Mouse (Mus musculus) kidney, adult 9 months (tissue): ENCODE measurements around the gene Mecr.
"Not testable (repeated sequence)": the region's sequence is repeated elsewhere in the genome, so short reads cannot be mapped to it uniquely, and the experiment has no call there.

ENCODE experiments used
- DNase-seq: peaks from one replicate; pipeline ENCODE4 v3.0.0; 2022

The Mecr gene

DNA sequence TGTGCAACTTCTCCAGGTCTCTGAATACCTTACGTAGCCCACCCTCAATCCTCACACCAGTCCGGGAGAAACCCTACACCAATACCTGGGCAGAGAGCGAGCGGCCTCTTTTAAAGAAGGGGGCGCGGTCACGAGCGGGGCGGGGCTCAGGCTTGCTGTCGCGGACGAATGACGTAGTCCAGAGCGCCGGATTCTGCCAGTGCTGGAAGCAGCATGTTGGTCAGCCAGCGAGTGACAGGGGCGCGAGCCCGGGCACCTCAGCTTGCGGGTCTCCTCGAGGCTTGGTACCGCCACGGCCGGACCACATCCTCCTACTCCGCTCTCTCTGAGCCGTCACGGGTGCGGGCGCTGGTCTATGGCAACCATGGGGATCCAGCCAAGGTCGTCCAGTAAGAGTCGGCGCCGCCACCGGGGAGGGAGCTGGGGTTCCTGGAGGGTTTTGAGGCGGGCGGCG is at the start of gene Mecr:
TSS of gene Mecr (plus strand) at position 181 of the 454 bp plus-strand sequence.
- peak; percentile 96 for DNase-seq

GRCm38 (mm10) chr4:131796312-131797080 is 46.8 kb upstream of the Mecr start:
- no peak for DNase-seq

GRCm38 (mm10) chr4:131797483-131797882 is 45.8 kb upstream of the Mecr start:
- DNase-seq, result no peak

DNA sequence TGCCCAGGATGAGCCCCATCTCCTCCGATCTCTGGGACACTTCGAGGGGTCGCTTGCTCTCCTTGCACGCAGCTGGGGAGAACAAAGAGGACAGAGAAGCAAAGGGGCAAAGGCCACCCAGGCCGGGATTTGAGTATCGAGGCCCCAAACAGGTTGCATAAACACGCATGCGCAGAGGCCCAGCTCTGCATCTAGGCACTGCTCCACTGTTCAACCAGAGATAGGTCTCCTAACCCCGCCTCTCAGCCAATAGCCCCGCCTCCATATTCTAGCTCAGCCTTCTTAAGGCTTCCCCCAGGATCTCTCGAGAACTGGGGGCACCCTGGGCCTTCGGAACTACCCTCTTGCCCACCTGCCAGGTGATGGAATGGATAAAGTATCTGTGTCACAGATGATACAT is 45.4 kb upstream of the Mecr start:
- DNase-seq, result no peak

- DNase-seq, result no peak
Measured at GRCm38 (mm10) chr4:131798968-131799367, 44.3 kb upstream of the Mecr start.

- no peak for DNase-seq
Measured at GRCm38 (mm10) chr4:131803846-131804245, 39.4 kb upstream of the Mecr start.

GRCm38 (mm10) chr4:131804732-131805131 is 38.5 kb upstream of the Mecr start:
- not testable (repeated sequence) for DNase-seq

DNA sequence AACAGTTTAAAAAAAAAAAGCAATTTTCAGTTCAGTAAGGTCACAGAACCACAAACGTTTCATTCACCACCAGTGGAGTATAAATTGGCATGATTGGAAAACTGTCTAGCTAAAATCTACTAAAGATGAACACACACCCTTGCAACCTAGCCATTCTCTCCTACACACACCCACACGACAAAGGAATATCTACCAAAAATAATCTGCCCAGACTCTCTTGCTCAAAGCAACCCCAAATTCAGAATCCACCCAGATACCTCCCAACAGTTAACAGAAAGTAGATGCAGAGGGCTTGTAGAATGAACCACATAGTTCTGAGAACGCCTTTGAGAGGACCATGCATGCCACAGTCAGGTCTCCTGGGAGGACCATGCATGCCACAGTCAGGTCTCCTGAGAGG is 38.0 kb upstream of the Mecr start:
- DNase-seq, result no peak

DNA sequence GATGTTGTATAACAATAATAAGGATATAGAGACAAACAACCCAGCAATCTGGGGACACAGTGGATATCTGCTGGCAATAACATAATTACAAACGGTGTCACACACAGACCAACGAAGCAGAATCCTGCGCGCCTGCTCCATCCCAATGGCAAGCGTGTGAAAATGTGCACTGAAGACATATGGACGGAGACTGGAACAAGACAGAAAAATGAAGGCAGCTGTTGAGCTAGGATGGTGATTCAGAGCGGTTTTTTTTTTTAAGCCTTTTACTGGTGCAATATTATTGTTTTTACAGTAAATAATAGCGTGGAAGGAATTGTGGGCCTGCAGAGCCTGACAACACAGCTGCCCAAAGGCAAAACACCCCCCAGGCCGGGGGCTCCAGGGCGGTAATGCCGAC is 30.8 kb upstream of the Mecr start:
- DNase-seq, result no peak

- DNase-seq, result no peak
Measured at GRCm38 (mm10) chr4:131813798-131814197, 29.5 kb upstream of the Mecr start.

- DNase-seq, result peak; percentile 20
Measured at GRCm38 (mm10) chr4:131814869-131815268, 28.4 kb upstream of the Mecr start.

- DNase-seq, result no peak
Measured at GRCm38 (mm10) chr4:131815774-131816173, 27.5 kb upstream of the Mecr start.

DNA sequence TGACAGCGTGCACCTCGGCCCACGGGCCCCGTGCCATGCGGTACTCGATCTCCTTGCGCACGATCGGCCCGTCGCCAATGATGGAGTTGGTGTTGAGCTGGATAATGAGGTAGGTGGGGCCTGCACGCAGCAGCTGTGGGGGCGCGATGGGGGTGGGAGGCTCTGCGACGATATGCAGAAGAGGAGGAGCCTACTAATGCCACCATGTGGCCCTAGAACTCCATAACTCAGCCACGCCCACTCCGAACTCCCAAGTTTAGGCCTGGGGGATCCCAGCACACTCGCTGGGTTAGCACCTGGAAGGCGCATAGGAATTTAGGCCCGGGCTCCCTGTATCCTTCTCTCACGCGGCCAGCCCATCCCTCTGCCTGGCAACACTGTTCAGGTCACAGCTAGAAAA is 24.3 kb upstream of the Mecr start:
- DNase-seq, result no peak

- no peak for DNase-seq
Measured at GRCm38 (mm10) chr4:131821161-131821731, 22.0 kb upstream of the Mecr start.

GRCm38 (mm10) chr4:131822583-131822982 is 20.7 kb upstream of the Mecr start:
- DNase-seq, result no peak

DNA sequence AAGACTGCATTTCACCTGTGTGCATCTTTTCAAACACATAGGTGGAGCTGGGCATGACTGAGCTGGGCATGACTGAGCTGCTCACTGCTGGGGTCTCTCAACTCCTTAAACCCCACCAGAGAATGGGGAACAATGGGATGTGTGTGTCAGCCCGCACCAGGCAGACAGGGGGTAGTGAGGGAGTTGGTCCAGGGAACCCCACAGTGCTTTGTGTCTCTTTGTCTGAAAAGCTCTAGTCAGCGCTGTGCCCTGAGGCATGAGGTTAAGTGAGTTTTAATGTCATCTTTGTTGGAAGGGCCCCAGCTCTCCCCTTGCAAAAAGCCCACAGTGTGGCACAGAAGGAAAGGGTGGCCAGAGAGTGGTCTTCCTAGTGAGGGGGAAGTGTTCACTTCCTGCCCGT is 18.3 kb upstream of the Mecr start:
- no peak for DNase-seq

GRCm38 (mm10) chr4:131825830-131826229 is 17.4 kb upstream of the Mecr start:
- DNase-seq, result peak; percentile 34

DNA sequence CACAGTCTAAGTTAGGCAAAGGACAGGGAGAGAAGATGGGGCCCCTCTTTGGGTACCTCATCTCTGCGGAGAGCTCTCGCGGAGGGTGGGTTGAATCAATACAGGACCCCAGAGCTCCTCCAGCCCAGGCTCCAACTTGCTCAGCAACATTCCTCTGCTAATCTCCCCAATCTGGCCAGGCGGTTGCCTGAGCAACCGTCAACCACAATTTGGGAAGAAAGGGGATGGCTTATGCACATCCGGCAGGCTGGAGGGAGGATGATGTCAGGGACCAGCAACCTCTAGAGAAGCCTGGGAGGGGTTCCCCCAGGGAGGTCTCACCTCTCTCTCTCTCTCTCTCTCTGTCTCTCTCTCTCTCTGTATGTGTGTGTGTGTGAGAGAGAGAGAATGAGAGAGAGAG is 16.4 kb upstream of the Mecr start:
- DNase-seq, result peak; percentile 39

DNA sequence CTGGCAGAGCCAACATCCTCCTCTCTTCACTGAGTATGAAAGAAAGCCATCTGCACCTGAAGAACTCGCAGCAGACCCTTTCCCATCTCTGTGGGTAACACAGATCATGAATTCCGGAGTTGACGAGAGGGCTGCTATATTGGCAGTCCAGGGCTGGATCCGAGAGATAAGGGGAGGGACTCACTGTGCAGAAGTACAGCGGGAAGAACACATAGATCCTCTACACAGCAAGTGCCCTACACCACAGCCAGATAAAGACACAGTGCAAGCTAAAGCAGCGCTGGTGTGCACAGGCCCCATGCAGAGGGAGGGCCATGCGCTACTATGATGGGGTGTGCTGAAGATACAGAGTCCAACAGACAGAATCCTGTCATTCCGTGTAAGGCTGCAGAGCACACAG is 14.1 kb upstream of the Mecr start:
- no peak for DNase-seq

GRCm38 (mm10) chr4:131831546-131832045 is 11.7 kb upstream of the Mecr start:
- DNase-seq, result no peak

DNA sequence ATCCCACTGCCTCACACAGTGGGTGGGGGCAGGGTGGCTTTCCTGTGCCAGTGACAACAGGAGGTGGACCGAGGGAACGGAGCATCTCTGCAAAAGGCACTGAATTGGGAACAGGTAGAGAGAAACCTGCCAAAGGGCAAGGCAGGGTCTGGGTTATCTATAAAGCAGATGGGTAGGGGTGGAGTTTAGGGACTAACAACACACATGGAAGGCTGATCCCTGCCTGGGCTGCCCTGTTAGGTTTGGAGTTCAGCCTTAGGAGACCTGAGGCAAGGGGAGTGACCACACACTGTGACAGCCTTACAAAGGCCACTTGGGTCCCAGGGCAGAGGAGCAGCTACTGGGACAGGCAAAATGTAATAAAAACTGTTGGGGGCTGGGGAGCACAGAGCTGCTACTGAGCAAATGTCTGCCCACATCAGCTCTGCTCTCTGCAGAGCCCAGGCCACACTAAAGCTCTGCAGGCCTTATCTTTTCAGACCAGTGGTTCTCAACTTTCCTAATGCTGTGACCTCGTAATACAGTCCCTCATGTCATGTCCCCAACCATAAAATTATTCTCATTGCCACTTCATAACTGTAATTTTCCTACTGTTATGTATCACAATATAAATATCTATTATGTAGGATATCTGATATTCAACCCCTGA is 10.4 kb upstream of the Mecr start:
- DNase-seq, result no peak

GRCm38 (mm10) chr4:131833971-131834609 is 9.2 kb upstream of the Mecr start:
- peak; percentile 50 for DNase-seq

DNA sequence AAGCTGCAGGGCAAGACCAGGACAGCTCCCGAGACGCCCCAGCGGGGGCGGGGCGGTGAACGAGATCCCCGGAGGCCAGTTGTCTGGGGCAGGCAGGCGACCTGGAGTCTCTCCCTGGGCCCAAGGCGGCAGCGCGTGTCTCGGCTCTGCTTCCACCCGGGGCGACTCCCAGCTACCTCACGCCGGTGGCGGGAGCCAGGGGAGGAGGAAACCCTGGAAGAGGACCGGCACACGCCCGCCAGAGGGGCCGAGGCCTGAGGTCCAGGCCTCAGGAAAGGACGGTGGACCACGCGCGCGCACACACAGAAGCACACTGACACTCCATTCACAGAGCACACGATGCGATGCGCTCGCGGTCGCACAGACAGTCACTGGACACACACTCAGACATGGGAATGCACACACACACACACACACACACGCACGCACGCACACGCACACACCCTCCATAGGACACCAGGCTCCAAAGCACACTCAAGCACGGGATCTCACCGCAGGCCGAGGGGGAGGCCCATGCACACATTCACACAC is 6.9 kb upstream of the Mecr start:
- peak; percentile 46 for DNase-seq
